Mouse (Mus musculus): ENCODE data around the gene Wdr38. TPM values are rescaled to one million over a fixed set of nuclear protein-coding genes. Genes with fewer than 3 reads are reported as not detected.
A peak's percentile ranks its signal among the peaks of the same experiment; 100 is the strongest.
"Not testable (repeated sequence)": the region's sequence is repeated elsewhere in the genome, so short reads cannot be mapped to it uniquely, and the experiment has no call there.

Wdr38 gene
- total RNA-seq, 2 experiments from 2014 or later: 0.57 to 0.67 TPM

GRCm38 (mm10) chr2:38987803-38988510 lies 9.3 kb upstream of the Wdr38 start:
- intact Hi-C loops (cut with DNase I): no loop called here
- no peak for DNase-seq (ENCODE audit: low spot score in 2 of 2)

- intact Hi-C loops (cut with DNase I): no loop called here
These were observed 8.3 kb upstream of the Wdr38 start for GRCm38 (mm10) chr2:38988929-38989328.

GRCm38 (mm10) chr2:38992004-38992403 lies 5.3 kb upstream of the Wdr38 start:
- DNase-seq (ENCODE audit: low spot score in 2 of 2): no peak
- intact Hi-C loops (cut with DNase I): no loop called here

More at GRCm38 (mm10) chr2:38988929-38989328, 8.3 kb upstream of the Wdr38 start:
- no peak for DNase-seq (ENCODE audit: low spot score in 2 of 2)

- no peak for DNase-seq (ENCODE audit: low spot score in 2 of 2)
- intact Hi-C loops (cut with DNase I): no loop called here
These were observed 4.8 kb upstream of the Wdr38 start for GRCm38 (mm10) chr2:38992452-38992851.

DNA sequence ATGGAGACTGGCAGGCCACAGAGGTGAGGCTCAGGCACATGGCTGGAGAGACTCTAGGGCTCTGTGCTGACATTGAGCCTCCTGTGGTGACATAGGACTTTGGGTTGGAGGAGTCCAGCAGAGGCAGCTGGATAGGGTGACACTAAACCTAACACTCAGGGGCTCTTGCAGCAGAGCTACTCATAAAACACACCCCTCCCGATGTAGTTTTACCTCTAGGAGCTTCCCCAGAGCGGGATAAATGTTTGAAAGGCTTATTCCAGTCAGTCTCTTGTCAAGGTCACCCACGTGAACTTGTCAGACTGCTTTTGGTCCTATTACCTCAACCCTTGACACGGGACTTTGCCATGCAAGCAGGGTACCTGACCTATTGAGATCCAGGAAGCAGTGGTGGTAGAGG lies 2.1 kb downstream of the Wdr38 start:
- intact Hi-C loops (cut with DNase I): no loop called here
- no peak for DNase-seq (ENCODE audit: low spot score in 2 of 2)

DNA sequence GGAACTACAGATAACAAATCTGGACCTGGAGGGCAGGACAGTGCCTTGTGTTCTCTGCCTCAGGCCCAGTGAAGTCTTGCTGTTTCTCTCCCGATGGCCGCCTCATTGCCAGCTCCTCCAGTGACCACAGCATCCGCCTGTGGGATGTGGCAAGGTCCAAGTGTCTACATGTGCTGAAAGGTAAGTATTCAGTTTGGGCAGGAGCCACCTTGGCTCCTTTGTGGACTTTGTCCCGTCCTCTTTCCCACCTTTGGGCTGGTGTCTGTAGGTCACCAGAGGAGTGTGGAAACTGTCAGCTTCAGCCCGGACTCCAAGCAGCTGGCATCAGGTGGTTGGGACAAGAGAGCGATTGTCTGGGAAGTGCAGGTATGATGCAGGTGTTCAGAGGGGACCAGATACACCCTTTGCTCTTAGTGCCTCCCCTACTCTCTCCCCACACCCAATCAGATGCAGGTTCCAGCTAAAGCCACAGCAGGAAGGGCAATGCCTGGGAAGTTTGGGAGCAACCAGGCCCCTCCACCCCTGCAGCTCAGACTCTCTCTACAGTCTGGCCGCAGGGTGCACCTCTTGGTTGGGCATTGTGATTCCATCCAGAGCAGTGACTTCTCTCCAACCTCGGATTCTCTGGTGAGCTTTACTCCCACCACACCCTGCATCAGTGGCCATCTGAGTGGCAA lies 2.8 kb downstream of the Wdr38 start:
- DNase-seq (ENCODE audit: low spot score in 2 of 2): no peak
- intact Hi-C loops (cut with DNase I): loop anchor here (10.0 kb wide), 1 partner anchor 355 kb away; the partner anchor contains the start of gene Psmb7

GRCm38 (mm10) chr2:39000587-39000919 lies 3.3 kb downstream of the Wdr38 start:
- DNase-seq (ENCODE audit: low spot score in 2 of 2): no peak
- intact Hi-C loops (cut with DNase I): loop anchor here (10.0 kb wide), 1 partner anchor 356 kb away; the partner anchor contains the start of gene Psmb7

DNA sequence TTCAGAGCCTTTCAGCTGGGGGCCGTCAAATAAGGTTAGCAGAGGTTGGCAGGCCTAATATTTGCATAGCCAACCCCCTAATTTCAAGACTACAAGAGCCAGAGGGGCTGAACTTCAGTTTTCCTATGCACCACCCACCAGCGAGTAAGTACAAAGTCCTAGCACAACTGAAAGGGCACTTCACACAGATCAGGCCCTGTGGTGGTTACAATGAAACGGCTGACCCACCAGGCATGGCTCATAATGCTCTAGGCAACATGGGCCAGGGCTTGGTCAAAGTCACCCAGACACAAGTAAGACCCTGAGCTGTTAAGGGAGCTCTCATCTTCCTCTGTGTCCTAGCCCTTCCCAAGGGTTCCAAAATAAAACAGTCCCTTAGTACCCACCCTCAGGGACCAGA lies 4.6 kb downstream of the Wdr38 start:
- DNase-seq (ENCODE audit: low spot score in 2 of 2): no peak
- intact Hi-C loops (cut with DNase I): loop anchor here (10.0 kb wide), 1 partner anchor 357 kb away; the partner anchor contains the start of gene Psmb7

GRCm38 (mm10) chr2:39003106-39003505 lies 5.8 kb downstream of the Wdr38 start:
- DNase-seq (ENCODE audit: low spot score in 2 of 2): no peak
- intact Hi-C loops (cut with DNase I): loop anchor here (10.0 kb wide), 1 partner anchor 358 kb away; the partner anchor contains the start of gene Psmb7

- intact Hi-C loops (cut with DNase I): loop anchor here (10.0 kb wide), 1 partner anchor 359 kb away; the partner anchor contains the start of gene Psmb7
- no peak for DNase-seq (ENCODE audit: low spot score in 2 of 2)
These were observed 6.2 kb downstream of the Wdr38 start for GRCm38 (mm10) chr2:39003512-39003911.

- no peak for DNase-seq (ENCODE audit: low spot score in 2 of 2)
These were observed 7.1 kb downstream of the Wdr38 start for GRCm38 (mm10) chr2:39004372-39004771.

DNA sequence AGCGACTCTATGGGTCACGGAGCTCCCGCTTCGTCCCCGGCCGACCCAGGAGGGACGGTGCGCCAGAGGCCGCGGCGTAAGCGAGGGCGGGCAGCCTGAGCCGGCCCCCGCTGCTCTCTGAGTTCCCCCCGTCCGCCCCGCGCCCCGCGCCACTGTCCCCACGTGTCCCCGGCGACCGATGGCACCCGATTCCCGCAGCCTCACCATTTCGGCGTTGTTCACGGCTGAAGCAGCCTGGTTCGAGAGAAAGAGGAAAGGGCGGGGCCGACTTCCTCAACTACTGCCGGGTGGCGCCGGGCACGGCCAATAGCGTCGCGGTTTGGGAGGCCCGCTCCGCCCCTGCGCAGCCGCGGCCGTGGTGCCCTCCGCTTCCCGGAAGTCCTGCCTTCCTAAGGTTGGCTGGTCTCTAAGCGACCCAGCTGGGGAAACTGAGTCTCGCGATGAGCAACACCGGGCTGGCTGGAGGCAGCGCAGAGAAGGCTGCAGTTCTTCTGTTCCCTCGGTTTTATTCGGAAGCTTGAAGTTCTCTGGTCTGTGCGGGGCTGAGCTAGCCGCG lies 7.7 kb downstream of the Wdr38 start, which contains the start of gene Arpc5l:
Gene Arpc5l (plus strand): TSS at position 469 of the 556 bp plus-strand sequence.
- intact Hi-C loops (cut with DNase I): loop anchor here (10.0 kb wide), 1 partner anchor 360 kb away; the partner anchor contains the start of gene Psmb7
- peak; percentile 89 to 92 for DNase-seq (ENCODE audit: low spot score in 2 of 2)

More at GRCm38 (mm10) chr2:39004372-39004771, 7.1 kb downstream of the Wdr38 start:
- intact Hi-C loops (cut with DNase I): loop anchor here (10.0 kb wide), 1 partner anchor 360 kb away; the partner anchor contains the start of gene Psmb7

DNA sequence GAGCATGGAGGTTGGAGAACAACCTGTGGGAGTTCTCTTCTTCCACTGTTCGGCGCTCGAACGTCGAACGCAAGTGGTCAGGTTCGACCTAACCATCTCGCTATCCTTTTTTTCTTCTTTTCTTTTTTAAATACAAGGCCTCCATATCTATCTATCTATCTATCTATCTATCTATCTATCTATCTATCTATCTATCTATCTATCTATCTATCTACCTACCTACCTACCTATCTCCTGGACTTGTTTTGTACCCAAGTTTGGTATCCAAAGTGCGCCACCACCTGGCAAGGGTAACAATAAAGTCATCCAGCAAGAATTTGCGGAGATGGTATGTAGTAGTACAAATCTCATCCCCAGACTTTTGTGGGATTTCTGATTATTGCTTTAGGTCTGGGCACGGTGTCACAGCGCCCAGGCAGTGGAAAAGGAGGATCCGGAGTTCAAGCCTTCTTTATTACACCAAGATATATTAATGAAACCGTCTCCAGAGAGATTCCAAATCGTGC lies 8.4 kb downstream of the Wdr38 start, which contains the start of gene Rpl35:
Gene Rpl35 (minus strand): TSS at position 51 of the 506 bp plus-strand sequence.
- intact Hi-C loops (cut with DNase I): loop anchor here (10.0 kb wide), 1 partner anchor 361 kb away; the partner anchor contains the start of gene Psmb7
- no peak for DNase-seq (ENCODE audit: low spot score in 2 of 2)

GRCm38 (mm10) chr2:39006149-39006730 lies 9.0 kb downstream of the Wdr38 start:
- DNase-seq (ENCODE audit: low spot score in 2 of 2): no peak
- intact Hi-C loops (cut with DNase I): loop anchor here (10.0 kb wide), 1 partner anchor 361 kb away; the partner anchor contains the start of gene Psmb7

DNA sequence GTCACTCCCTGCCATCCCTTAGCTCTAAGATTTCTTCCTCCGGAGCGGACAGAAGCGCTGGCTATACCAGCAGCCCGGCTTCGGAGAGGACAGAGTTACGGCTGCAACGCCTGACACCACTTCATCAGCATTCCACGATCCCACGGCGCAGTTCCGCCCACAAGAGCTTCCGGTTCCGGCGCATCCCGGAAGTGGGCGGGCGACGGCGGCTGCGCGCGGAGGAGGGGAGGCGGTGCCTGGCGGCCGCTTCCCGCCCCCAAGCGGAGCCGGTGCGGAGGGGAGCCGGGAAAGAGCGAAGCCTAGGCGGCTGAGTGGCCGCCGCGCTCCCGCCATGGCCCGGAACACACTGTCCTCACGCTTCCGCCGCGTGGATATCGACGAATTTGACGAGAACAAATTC lies 10.6 kb downstream of the Wdr38 start:
- DNase-seq (ENCODE audit: low spot score in 2 of 2): peak; percentile 95 to 97
- intact Hi-C loops (cut with DNase I): loop anchor here (10.0 kb wide), 1 partner anchor 363 kb away; the partner anchor contains the start of gene Psmb7

- peak in 1 of 2 experiments; percentile 46 for DNase-seq (ENCODE audit: low spot score in 2 of 2)
- intact Hi-C loops (cut with DNase I): loop anchor here (10.0 kb wide), 1 partner anchor 364 kb away; the partner anchor contains the start of gene Psmb7
These were observed 11.1 kb downstream of the Wdr38 start for GRCm38 (mm10) chr2:39008350-39008851.

- peak in 1 of 2 experiments; percentile 43 for DNase-seq (ENCODE audit: low spot score in 2 of 2)
These were observed 11.7 kb downstream of the Wdr38 start for GRCm38 (mm10) chr2:39008954-39009365.

GRCm38 (mm10) chr2:39010144-39010543 lies 12.9 kb downstream of the Wdr38 start:
- intact Hi-C loops (cut with DNase I); DNase-seq (ENCODE audit: low spot score in 2 of 2): not testable (repeated sequence)

More at GRCm38 (mm10) chr2:39008954-39009365, 11.7 kb downstream of the Wdr38 start:
- intact Hi-C loops (cut with DNase I): loop anchor here (10.0 kb wide), 1 partner anchor 364 kb away; the partner anchor contains the start of gene Psmb7

GRCm38 (mm10) chr2:39011264-39011663 lies 14.0 kb downstream of the Wdr38 start:
- intact Hi-C loops (cut with DNase I): no loop called here
- DNase-seq (ENCODE audit: low spot score in 2 of 2): no peak
